Mouse (Mus musculus) CH12.LX (cell line): ENCODE measurements around the gene Mcm5.

Source experiments
- E2F4 ChIP-seq: IDR thresholded peaks from 2 replicates; pipeline ENCODE4 v1.6.1; 2011; ENCODE audit warnings: low read depth, low read length, improper control_type of control experiment; ENCODE audit not compliant: insufficient replicate concordance
- ELF1 ChIP-seq: IDR thresholded peaks from 2 replicates; pipeline ENCODE4 v1.6.1; 2014; ENCODE audit warnings: low read depth, mild to moderate bottlenecking, inconsistent platforms, low read length, improper control_type of control experiment
- MAFK ChIP-seq: IDR thresholded peaks from 2 replicates; pipeline ENCODE4 v1.6.1; 2011; ENCODE audit warnings: low read length, improper control_type of control experiment; ENCODE audit not compliant: insufficient replicate concordance
- MAX ChIP-seq: IDR thresholded peaks from 2 replicates; pipeline ENCODE4 v1.6.1; 2011; ENCODE audit warnings: low read length, improper control_type of control experiment
- NRF1 ChIP-seq: IDR thresholded peaks from 2 replicates; pipeline ENCODE4 v1.6.1; 2014; ENCODE audit warnings: low read depth, mild to moderate bottlenecking, inconsistent platforms, low read length, improper control_type of control experiment, moderate library complexity
- POLR2A ChIP-seq: IDR thresholded peaks from 2 replicates; pipeline ENCODE4 v1.6.1; 2011; ENCODE audit warnings: low read depth, mild to moderate bottlenecking, improper control_type of control experiment, low read length
- SMC3 ChIP-seq: IDR thresholded peaks from 2 replicates; pipeline ENCODE4 v1.6.1; 2011; ENCODE audit warnings: low read depth, low read length, improper control_type of control experiment
- UBTF ChIP-seq: IDR thresholded peaks from 2 replicates; pipeline ENCODE4 v1.6.1; 2012; ENCODE audit warnings: low read depth, mild to moderate bottlenecking, inconsistent platforms, low read length, improper control_type of control experiment, moderate library complexity

DNA sequence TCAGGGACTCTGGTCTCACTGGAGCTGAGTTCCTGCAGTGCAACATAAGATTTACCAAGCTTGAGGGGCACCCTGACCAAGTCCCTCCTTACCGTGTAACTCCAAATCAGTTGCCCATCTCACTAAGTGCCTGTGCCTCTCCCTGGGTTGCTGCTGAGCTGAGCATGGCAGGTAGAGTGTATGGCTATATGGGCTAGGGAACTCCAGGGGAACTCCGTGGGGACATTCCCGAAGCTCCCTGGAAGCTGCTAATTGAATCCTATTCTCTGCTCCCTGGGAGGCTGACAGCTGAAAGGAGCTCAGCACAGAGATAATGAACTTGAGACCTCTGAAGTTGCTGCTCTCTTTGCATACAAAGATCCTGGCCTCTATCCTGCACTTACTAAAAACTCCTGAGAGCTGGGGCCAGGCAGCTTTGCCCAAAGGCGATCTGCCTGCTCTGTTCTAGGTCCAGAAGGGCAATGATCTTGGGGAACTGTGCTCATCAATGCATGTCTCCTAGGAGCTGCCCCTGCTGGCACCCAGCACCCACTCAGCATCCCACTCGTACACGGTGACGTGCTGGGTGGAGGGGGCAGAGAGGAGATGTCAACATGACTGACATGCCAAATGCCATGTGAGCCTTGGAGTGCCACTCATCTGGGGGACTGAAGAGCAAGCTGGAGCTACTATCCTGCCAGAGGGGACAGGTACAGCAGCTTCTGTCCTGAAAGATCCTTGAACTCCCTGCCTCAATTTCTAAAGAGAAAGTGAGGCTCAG, 48.3 kb downstream of the Mcm5 start:
- no peak for TF ChIP-seq SMC3
- no peak for TF ChIP-seq POLR2A
- TF ChIP-seq MAX, result no peak
- no peak for TF ChIP-seq UBTF
- TF ChIP-seq NRF1, result no peak
- no peak for TF ChIP-seq ELF1
- TF ChIP-seq E2F4, result no peak
- no peak for TF ChIP-seq MAFK
